Mouse (Mus musculus) MEL (cell line): ENCODE results near the gene Stam. TPM values are rescaled to one million over a fixed set of nuclear protein-coding genes. Genes with fewer than 3 reads are reported as not detected.

Experiments used
- DNase-seq: peaks from one replicate; pipeline ENCODE4 v3.0.0; 2011; ENCODE audit warnings: low read depth, low spot score
- H3K27ac ChIP-seq: 2 replicates; pipeline ENCODE4 v1.5.1; 2012; ENCODE audit warnings: low read depth, mild to moderate bottlenecking, control low read depth, low read length, moderate library complexity; ENCODE audit not compliant: control insufficient read depth
- H3K27me3 ChIP-seq, 2 experiments: fragments of 150-350 bp in 1 of 2; sonication (generic) in 1 of 2; 2 replicates each; pipeline ENCODE4 v1.6.1; 2012; ENCODE audit warnings: low read length in 2 of 2, mild to moderate bottlenecking in 2 of 2, improper control_type of control experiment in 1 of 2, moderate library complexity in 1 of 2; ENCODE audit not compliant: insufficient read depth in 2 of 2, control insufficient read depth in 1 of 2
- H3K36me3 ChIP-seq, 2 experiments: 2 replicates each; pipeline ENCODE4 v1.6.1; 2012 to 2014; ENCODE audit warnings: low read length in 2 of 2, improper control_type of control experiment in 1 of 2, inconsistent platforms in 1 of 2, mild to moderate bottlenecking in 1 of 2; ENCODE audit not compliant: insufficient read depth in 2 of 2, control insufficient read depth in 1 of 2
- H3K4me1 ChIP-seq, 2 experiments: fragments of 150-350 bp in 1 of 2; sonication (generic) in 1 of 2; 2 replicates each; pipeline ENCODE4 v1.6.1; 2012; ENCODE audit warnings: low read length in 2 of 2, improper control_type of control experiment in 1 of 2, mild to moderate bottlenecking in 1 of 2; ENCODE audit not compliant: insufficient read depth in 2 of 2, control insufficient read depth in 1 of 2
- H3K4me3 ChIP-seq, 2 experiments: fragments of 150-350 bp in 1 of 2; sonication (generic) in 1 of 2; 2 replicates each; pipeline ENCODE4 v1.5.1; 2012; ENCODE audit warnings: low read depth in 2 of 2, low read length in 2 of 2, mild to moderate bottlenecking in 2 of 2, moderate library complexity in 2 of 2, control low read depth in 1 of 2, improper control_type of control experiment in 1 of 2; ENCODE audit not compliant: control insufficient read depth in 1 of 2, insufficient read depth in 1 of 2
- H3K79me2 ChIP-seq: 2 replicates; pipeline ENCODE4 v1.6.1; 2012; ENCODE audit warnings: mild to moderate bottlenecking, low read length, moderate library complexity; ENCODE audit not compliant: control insufficient read depth, poor library complexity, insufficient read depth
- H3K9ac ChIP-seq: 2 replicates; pipeline ENCODE4 v1.6.1; 2012; ENCODE audit warnings: low read depth, mild to moderate bottlenecking, control low read depth, low read length, moderate library complexity; ENCODE audit not compliant: control insufficient read depth, poor library complexity, severe bottlenecking
- H3K9me3 ChIP-seq: fragments of 150-350 bp; sonication (generic); replicated peaks from 2 replicates; pipeline ENCODE4 v1.6.1; 2012; ENCODE audit warnings: mild to moderate bottlenecking, low read length, improper control_type of control experiment, moderate library complexity; ENCODE audit not compliant: insufficient read depth
- CHD1 ChIP-seq: IDR thresholded peaks from 2 replicates; pipeline ENCODE4 v1.6.1; 2012; ENCODE audit warnings: low read depth, mild to moderate bottlenecking, inconsistent platforms, low read length, improper control_type of control experiment
- CTCF ChIP-seq, 3 experiments: IDR thresholded peaks in 2 of 3; conservative IDR thresholded peaks in 1 of 3; 2 replicates each; pipeline ENCODE4 v1.5.1; 2011 to 2012; ENCODE audit warnings: low read length in 3 of 3, low read depth in 2 of 3, mild to moderate bottlenecking in 2 of 3, improper control_type of control experiment in 1 of 3, inconsistent platforms in 1 of 3, mixed read lengths in 1 of 3, moderate library complexity in 1 of 3; ENCODE audit not compliant: control insufficient read depth in 1 of 3, insufficient read depth in 1 of 3, poor library complexity in 1 of 3, severe bottlenecking in 1 of 3
- GATA1 ChIP-seq: IDR thresholded peaks from 2 replicates; pipeline ENCODE4 v1.6.1; 2011; ENCODE audit warnings: low read depth, low read length, improper control_type of control experiment
- KAT2A ChIP-seq: conservative IDR thresholded peaks from 2 replicates; pipeline ENCODE4 v1.6.1; 2012; ENCODE audit warnings: low read depth, low read length, improper control_type of control experiment, inconsistent platforms
- MAFK ChIP-seq: IDR thresholded peaks from 2 replicates; pipeline ENCODE4 v1.6.1; 2011; ENCODE audit warnings: low read depth, mild to moderate bottlenecking, low read length, improper control_type of control experiment, borderline replicate concordance
- MAX ChIP-seq: IDR thresholded peaks from 2 replicates; pipeline ENCODE4 v1.6.1; 2011; ENCODE audit warnings: low read length, improper control_type of control experiment
- MAZ ChIP-seq: IDR thresholded peaks from 2 replicates; pipeline ENCODE4 v1.6.1; 2012; ENCODE audit warnings: low read depth, mild to moderate bottlenecking, inconsistent platforms, low read length, improper control_type of control experiment
- MXI1 ChIP-seq: IDR thresholded peaks from 2 replicates; pipeline ENCODE4 v1.6.1; 2011; ENCODE audit warnings: mild to moderate bottlenecking, low read depth, low read length, improper control_type of control experiment
- MYC ChIP-seq: IDR thresholded peaks from 2 replicates; pipeline ENCODE4 v1.6.1; 2011; ENCODE audit warnings: low read depth, mild to moderate bottlenecking, low read length, improper control_type of control experiment, moderate library complexity
- NELFE ChIP-seq: IDR thresholded peaks from 2 replicates; pipeline ENCODE4 v1.6.1; 2011; ENCODE audit warnings: low read depth, low read length, improper control_type of control experiment
- NRF1 ChIP-seq: IDR thresholded peaks from 2 replicates; pipeline ENCODE4 v1.6.1; 2014; ENCODE audit warnings: low read depth, mild to moderate bottlenecking, inconsistent platforms, low read length, improper control_type of control experiment, moderate library complexity; ENCODE audit not compliant: poor library complexity, insufficient read depth, severe bottlenecking
- POLR2A ChIP-seq, 2 experiments: IDR thresholded peaks; 2 replicates each; pipeline ENCODE4 v1.6.1; 2011 to 2012; ENCODE audit warnings: low read length in 2 of 2, mild to moderate bottlenecking in 2 of 2, control low read depth in 1 of 2, improper control_type of control experiment in 1 of 2, low read depth in 1 of 2, moderate library complexity in 1 of 2; ENCODE audit not compliant: control insufficient read depth in 1 of 2, insufficient read depth in 1 of 2, poor library complexity in 1 of 2
- POLR2AphosphoS5 ChIP-seq: IDR thresholded peaks from 2 replicates; pipeline ENCODE4 v1.6.1; 2012; ENCODE audit warnings: low read depth, borderline replicate concordance, mild to moderate bottlenecking, inconsistent platforms, low read length, moderate library complexity, mixed read lengths
- RAD21 ChIP-seq: IDR thresholded peaks from 2 replicates; pipeline ENCODE4 v1.6.1; 2011; ENCODE audit warnings: mild to moderate bottlenecking, low read depth, low read length, improper control_type of control experiment
- RCOR1 ChIP-seq: IDR thresholded peaks from 2 replicates; pipeline ENCODE4 v1.6.1; 2012; ENCODE audit warnings: low read depth, mild to moderate bottlenecking, inconsistent platforms, low read length, improper control_type of control experiment
- SIN3A ChIP-seq: IDR thresholded peaks from 2 replicates; pipeline ENCODE4 v1.6.1; 2012; ENCODE audit warnings: low read length, improper control_type of control experiment, inconsistent platforms
- SMC3 ChIP-seq: IDR thresholded peaks from 2 replicates; pipeline ENCODE4 v1.6.1; 2011; ENCODE audit warnings: low read depth, low read length, improper control_type of control experiment
- TBP ChIP-seq: IDR thresholded peaks from 2 replicates; pipeline ENCODE4 v1.8.0; 2011; ENCODE audit warnings: low read depth, low read length, improper control_type of control experiment
- UBTF ChIP-seq: IDR thresholded peaks from 2 replicates; pipeline ENCODE4 v1.6.1; 2012; ENCODE audit warnings: low read depth, mild to moderate bottlenecking, inconsistent platforms, low read length, improper control_type of control experiment, moderate library complexity, borderline replicate concordance; ENCODE audit not compliant: insufficient read depth
- USF1 ChIP-seq: IDR thresholded peaks from 2 replicates; pipeline ENCODE4 v1.6.1; 2014; ENCODE audit warnings: low read depth, mild to moderate bottlenecking, inconsistent platforms, low read length, improper control_type of control experiment, moderate library complexity
- ZC3H11A ChIP-seq: IDR thresholded peaks from 2 replicates; pipeline ENCODE4 v1.6.1; 2012; ENCODE audit warnings: low read depth, mild to moderate bottlenecking, inconsistent platforms, low read length, improper control_type of control experiment
- ZKSCAN1 ChIP-seq: IDR thresholded peaks from 2 replicates; pipeline ENCODE4 v1.6.1; 2012; ENCODE audit warnings: low read depth, mild to moderate bottlenecking, inconsistent platforms, low read length, improper control_type of control experiment, moderate library complexity
- ZMIZ1 ChIP-seq: IDR thresholded peaks from 2 replicates; pipeline ENCODE4 v1.6.1; 2012; ENCODE audit warnings: low read depth, mild to moderate bottlenecking, inconsistent platforms, low read length, improper control_type of control experiment, moderate library complexity
- ZNF384 ChIP-seq: IDR thresholded peaks from 2 replicates; pipeline ENCODE4 v1.6.1; 2012; ENCODE audit warnings: low read depth, mild to moderate bottlenecking, inconsistent platforms, low read length, improper control_type of control experiment
- polyA plus RNA-seq, 2 experiments: library from polyadenylated mRNA; stranded (reverse) in 1 of 2; unstranded in 1 of 2; fragments of >175 nt in 1 of 2; fragments of >200 nt in 1 of 2; gene quantifications; 2 replicates each; pipeline versions ENCODE4 v1.2.1 to v1.2.4; 2012; ENCODE audit warnings: low replicate concordance in 2 of 2, low read depth in 1 of 2; ENCODE audit not compliant: insufficient read length in 2 of 2, insufficient read depth in 1 of 2, missing spikeins in 1 of 2
- total RNA-seq: library from RNA; depleted of rRNA; stranded (reverse); fragments of 300-350 nt; gene quantifications from 2 replicates; pipeline ENCODE4 v1.2.3, GENCODE M21; 2012

Stam gene
- total and polyA plus RNA-seq, 3 experiments: 24.5 to 466 (median 29.6) TPM

- TF ChIP-seq RCOR1: no peak
- no peak for TF ChIP-seq NRF1
- no peak for TF ChIP-seq KAT2A
These were observed 30.9 kb upstream of the Stam start (continued) for GRCm38 (mm10) chr2:14043011-14043410.

- TF ChIP-seq TBP (no peak), ZNF384 (no peak), MAX (no peak), MAZ (no peak), ZC3H11A (no peak), KAT2A (no peak), MAFK (no peak), CHD1 (no peak), UBTF (no peak), POLR2A (IDR thresholded peaks at IDR 0.05; ENCODE audit: control insufficient read depth in 1 of 2, insufficient read depth in 1 of 2, low read depth in 1 of 2, low read length in 2 of 2, poor library complexity in 1 of 2) (no peak), USF1 (no peak), SIN3A (no peak), ZMIZ1 (no peak), POLR2AphosphoS5 (no peak), MXI1 (no peak)
- Histone ChIP-seq H3K36me3 (no peaks in the 10 kb centered on the region), H3K79me2 (no peaks in the 10 kb centered on the region), H3K4me1 (no peaks in the 10 kb centered on the region), H3K27me3 (no peaks in the 10 kb centered on the region; a peak in 1 of 4 replicates), H3K9me3 (no peaks in the 10 kb centered on the region), H3K9ac (no peak overlapping the region), H3K4me3 (no peak overlapping the region), H3K27ac (no peak overlapping the region)
- DNase-seq: no peak
These were observed 30.2 kb upstream of the Stam start for GRCm38 (mm10) chr2:14043577-14044170.

- Histone ChIP-seq H3K36me3 (no peaks in the 10 kb centered on the region), H3K4me1 (no peaks in the 10 kb centered on the region), H3K4me3 (no peak overlapping the region), H3K27ac (no peak overlapping the region), H3K9me3 (no peaks in the 10 kb centered on the region), H3K79me2 (no peaks in the 10 kb centered on the region), H3K9ac (no peak overlapping the region), H3K27me3 (no peaks in the 10 kb centered on the region; a peak in 1 of 4 replicates)
- TF ChIP-seq NELFE (no peak), POLR2AphosphoS5 (no peak), ZMIZ1 (no peak), RAD21 (peak; percentile 98), USF1 (no peak), MYC (no peak), SMC3 (peak; percentile 94), CTCF (IDR thresholded peaks at IDR 0.05 in 2 of 3, conservative IDR thresholded peaks at IDR 0.05 in 1 of 3; ENCODE audit: control insufficient read depth in 1 of 3, insufficient read depth in 1 of 3, low read depth in 2 of 3, low read length in 3 of 3, poor library complexity in 1 of 3, severe bottlenecking in 1 of 3) (peak; percentile 62 to 97 (median 76)), RCOR1 (no peak), MAX (no peak), MAFK (no peak), GATA1 (no peak), ZC3H11A (peak; percentile 94), ZKSCAN1 (no peak)
- DNase-seq: peak; percentile 78
These were observed 25.5 kb upstream of the Stam start for GRCm38 (mm10) chr2:14048381-14048780.
